Mouse (Mus musculus): ENCODE results near the gene Tnfaip3.

The Tnfaip3 gene

DNA sequence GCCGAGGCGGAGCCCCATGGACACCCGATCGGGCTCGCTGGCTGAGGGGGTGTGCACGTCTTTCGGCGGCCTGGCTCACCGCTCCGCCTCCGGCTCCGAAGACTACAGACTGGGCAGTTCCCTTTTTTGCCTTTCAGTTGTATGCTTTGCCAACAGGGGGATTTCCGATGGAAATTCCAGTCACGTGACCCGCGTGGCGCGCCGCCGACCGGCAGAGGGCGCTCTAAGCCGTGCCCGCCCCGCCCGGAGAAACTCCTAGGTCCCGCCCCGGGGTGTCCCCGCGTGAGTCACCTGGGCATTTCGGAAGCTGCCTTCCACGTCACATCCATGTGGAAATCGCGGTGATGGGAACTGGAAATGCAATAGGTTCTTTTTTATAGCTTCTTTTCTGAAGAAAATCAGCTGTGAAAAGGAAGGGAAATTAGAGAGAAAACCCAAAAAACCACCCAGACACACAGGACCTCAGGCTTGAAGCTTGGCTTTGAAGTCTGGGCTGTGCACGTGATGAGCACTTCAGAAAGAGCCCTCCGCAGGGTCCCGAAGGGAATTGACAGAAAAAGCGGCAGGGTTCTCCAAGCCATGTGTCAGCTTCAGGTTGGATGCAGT is at the start of gene Tnfaip3:
Tnfaip3 (minus strand) TSS at position 401 of the 606 bp plus-strand sequence.
- DNase-seq (ENCODE audit: low spot score) = peak; percentile 87

DNA sequence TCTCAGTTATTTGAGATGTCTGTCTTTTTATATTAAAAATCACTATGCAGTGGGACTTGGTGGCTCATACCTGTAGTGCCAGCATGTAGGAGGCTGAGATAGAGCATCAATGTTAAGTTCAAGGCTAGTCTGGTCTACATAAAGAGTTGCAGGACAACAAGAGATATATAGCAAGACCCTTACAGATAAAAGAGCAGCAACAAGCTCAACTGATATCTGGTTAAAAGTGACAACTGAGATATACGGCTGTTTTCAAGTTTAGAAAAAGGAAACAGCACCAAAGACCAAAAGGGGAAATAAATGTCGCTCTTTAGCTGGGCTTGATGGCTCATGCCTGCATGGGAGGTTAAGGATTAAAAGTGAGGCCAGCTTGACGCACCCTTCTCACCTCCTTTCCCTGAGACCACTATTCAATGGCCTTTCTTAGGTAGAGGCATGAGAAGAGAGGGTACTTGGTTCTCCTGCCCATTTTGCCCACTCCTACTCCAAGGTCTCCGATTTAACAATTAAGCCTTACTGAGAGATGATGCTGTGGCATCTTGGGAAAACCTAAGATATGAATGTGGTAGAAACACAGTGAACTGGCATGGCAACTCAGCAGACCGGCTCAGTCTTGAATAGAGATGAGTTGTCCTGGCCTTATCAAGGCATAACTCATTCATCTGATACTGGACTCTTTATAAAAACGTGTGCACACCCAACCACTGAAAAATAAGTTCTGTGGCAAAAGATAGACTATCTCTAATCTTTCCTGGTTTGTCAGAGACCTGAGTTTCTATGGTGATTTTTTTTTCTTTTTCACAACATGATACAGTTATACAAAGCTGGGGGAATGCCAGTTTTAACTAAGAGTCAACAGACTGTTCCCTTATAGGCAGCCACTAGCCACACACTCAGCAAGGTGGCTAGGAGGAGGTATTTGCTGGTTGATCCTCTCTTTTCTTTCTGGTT is 49.5 kb upstream of the Tnfaip3 start:
- no peak for DNase-seq (ENCODE audit: low spot score)

DNA sequence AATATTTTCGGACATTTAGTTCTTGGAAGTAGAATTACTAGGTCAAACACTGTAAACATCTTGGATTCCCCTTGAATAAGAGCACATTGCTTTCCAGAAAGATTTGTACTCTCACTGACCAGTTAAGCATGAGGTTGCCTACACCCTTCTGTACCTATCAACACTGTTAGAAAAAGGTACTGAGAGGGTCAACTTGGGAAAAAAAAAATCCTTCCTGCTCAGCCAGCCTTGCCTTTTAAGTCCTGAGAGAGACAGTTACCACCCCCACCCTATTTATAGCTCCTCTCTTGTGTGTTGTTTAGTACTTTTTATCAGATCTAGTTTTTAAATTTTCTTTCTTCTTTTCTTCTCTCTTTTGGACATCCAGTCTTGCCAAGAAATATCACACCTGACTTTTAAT is 48.2 kb upstream of the Tnfaip3 start:
- DNase-seq (ENCODE audit: low spot score) = no peak

DNA sequence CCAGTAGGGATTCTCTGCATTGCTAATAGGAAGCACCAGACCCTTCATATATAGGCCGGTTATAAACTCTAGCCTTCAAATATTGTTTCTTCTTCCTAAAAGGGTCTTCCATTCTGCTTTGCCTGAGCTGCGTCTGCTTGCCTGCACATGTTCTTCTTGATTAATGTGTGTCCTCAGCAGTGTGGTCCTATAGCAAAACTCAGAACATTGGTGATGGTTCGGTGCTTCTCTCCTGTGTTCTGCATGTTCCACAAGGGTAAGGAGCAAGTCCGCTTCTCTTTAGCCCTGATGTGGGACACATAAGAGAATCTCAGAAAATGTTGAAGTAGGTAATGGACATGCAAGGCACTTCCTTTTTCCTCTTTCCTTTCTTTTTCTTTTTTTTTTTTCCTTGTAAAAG is 47.8 kb upstream of the Tnfaip3 start:
- no peak for DNase-seq (ENCODE audit: low spot score)

DNA sequence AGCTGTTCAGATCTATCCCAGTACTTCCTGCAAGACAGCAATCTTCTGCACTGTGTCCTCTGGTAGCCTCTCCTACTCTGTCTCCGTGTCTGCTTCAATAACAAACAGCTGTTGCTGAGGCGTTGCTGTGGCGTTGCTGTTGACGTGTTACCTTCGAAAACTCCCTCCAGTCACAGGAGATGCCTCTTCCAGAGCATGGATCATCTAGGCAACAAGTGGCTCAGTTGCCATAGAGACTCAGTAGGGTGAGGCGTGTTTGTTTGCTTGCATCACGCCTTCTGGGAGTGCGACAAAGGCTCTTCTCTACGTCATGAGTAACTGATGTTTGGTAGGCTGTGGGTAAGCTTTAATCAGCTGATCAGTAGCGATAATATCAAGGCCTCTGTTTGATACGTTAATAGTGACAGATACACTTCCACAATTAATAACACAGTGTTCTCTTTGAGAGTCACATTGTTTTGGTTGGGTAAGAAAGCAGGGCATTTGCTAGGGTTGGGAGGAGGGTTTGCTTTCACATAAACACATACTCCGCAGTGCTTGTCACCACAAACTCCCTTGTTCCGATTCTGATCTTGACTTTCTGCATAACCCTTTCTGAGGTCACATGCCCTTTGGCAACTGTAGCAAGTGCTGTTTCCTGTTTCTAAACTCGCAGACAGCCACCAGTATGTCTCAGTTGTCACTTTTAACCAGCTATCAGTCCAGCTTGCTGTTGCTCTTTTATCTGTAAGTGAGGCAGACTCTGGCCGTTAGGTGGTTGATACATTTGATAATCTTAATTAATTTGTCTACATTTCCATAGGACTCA is 46.8 kb upstream of the Tnfaip3 start:
- DNase-seq (ENCODE audit: low spot score) = no peak

DNA sequence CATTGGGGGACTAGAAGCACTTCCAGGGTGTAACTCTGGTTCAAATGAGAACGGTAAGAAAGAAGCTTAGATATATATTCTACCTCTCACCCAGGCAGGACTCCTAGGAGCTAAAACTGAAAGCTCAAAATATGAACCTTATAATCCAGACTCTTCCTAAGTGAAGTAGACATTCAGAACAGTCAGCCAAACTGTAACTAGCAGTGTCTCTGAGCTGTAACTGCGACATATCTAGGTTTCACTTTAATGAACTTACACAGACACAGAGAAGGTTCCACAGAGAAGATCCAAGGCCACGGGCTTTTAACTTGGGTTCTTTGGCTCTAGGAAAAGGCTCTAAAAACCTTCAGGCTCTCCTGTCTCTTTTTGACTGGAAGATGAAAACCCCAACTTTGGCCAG is 45.7 kb upstream of the Tnfaip3 start:
- no peak for DNase-seq (ENCODE audit: low spot score)

DNA sequence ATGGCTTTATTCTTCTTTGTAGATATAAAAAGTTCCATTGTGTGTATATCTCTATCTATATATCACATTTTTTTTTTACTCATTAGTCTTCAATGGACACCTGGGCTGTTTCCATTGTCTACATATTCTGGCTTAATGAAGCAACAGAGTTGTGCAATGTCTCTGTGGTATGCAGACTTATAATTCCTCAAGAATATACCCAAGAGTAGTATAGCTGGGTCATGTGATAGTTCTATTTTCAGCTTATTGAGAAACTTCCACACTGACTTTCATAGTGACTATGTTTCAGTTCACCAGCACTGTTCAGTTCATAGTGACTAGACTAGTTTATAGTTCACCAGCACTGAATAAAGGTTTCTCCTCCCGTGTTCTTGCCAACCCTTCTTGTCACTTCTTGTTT is 38.1 kb upstream of the Tnfaip3 start:
- no peak for DNase-seq (ENCODE audit: low spot score)

DNA sequence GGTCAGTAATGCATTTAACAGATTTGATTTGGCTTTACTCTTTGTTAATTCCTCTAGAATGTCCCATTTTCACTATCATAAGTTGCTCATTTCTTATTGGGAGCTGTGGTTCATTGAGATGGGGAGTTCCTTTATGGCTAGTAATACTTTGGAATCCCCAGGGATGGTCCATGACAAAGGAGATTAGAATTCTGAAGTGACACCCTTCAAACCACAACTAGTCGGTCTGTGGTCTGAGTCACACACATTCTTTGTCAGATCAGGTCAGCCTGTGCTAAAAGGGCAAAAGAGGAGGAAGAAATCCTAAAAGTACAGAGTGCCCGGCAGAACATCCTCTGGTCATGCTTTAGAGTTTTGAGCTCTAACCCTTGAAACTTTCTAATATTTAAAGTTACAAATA is 30.5 kb upstream of the Tnfaip3 start:
- DNase-seq (ENCODE audit: low spot score) = no peak

DNA sequence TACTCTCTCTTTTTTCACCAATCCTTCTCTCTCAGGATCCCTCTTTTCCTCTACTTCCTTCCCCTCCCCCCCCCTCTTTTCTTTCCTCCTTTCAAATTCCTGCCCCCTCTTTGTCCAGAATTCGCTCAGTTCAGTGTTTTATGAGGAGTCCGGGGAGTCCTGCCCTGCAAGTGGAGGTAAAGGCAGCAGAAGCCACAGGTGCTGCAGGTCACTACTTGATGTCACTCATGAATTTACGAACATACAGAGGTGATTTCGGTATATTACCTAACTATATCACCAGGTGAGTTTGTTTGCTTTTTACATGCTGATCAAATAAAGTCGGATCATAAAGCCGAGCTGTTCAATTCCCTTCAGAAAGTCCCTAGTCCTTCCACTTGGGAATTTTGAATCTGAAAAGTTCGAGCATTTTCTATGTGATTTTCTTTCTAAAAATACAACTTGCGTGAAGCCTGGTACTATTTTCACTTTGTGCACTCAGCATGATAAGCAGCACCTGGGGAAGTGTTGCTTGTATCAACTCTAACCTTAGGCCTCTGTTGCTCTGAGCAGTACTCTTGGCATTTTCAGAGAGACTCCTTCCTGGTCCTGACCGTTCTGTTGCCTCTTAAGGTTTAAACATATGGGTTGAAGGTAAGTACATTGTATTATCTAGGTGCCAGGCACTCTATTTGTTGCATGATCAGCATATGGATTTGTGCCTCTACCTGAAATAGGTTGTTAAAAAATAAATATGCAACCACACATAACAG is 29.5 kb upstream of the Tnfaip3 start:
- no peak for DNase-seq (ENCODE audit: low spot score)

DNA sequence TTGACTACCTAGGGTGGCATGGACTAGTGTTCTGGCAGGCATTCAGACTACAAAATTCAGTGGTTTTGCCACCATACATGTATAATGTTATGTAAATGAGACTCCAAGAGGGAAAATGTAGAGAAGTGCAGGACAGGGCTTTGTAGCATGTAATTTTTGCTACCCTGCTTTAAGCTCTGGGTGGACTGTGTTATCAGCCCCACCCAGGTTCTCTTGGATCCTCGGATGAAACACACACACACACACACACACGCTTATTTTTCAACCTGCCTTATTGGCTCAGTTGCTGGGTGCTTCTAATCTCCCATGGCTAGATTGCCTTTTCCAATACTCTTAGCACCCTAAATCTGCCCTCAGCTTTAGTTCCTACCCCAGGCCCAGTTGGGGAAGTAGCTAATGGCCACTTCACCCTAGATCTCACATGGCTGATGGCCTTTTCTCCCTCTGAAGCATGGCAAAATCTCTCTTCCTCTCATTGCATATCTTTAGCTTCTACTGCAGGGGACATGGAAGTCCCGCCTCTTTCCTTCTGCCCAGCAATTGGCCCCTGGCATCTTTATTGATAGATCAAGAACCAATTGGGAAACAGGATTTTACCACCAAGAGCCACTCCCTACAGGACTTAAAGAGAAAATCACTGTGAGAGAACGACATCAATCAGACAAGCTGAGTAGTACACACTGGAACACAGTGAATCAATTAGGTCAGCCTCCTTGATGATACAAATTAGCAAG is 28.2 kb upstream of the Tnfaip3 start:
- no peak for DNase-seq (ENCODE audit: low spot score)

DNA sequence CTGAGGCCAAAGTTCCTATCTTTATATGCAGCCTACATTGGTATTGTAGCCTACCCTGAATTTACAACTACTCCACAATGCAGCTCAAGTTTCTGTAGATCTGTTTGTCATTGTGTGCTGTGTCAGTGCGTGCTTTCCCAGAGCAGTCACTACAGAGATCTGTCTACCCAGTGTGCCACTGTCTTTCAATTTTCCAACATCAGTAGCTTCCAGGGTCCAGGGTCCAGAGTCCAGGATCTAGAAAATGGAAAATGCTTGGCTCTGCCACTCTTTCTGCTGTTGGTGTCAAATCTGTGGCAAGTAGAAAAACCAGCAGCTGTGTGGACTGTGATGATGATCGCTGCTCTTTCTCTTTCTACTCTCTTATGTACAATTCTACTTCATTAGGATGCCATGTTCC is 24.7 kb upstream of the Tnfaip3 start:
- no peak for DNase-seq (ENCODE audit: low spot score)

DNA sequence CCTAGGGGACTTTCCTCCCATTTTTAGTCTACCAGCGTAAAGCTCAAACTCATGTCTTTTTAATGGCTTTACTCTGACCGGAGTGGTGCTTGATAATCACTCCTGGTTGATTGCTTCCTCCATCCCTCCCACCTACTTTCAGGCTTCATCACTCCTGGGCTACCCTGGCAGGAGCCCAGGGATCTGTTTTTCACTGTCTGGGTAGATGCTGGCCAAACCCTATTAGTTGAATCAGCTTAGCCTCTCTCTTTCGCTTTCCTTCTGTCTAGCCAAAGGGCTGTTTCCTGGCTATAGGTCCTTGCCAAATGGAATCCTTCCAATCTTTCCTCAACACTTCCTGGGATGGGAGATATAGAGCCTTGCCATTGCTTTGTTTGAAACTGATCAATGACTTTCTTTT is 19.3 kb upstream of the Tnfaip3 start:
- DNase-seq (ENCODE audit: low spot score) = no peak

DNA sequence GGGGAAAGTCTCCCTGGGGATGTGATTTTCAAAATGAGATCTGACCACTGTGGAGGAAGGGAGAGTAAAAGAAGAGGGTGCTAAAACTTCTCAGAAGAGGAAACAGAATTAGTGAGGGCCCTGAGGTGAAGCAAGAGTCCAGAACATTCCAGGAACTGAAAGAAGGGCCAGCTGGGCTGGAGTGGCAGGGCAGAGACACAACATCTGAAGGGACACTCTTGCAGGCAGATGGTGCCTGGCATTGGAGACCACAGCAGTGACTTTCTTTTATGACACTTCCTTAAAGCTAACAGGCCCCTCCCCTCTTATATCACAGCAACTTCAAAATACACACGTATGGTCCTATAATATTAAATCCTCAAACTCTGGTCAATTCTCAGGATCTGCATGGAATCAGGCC is 18.2 kb upstream of the Tnfaip3 start:
- no peak for DNase-seq (ENCODE audit: low spot score)

DNA sequence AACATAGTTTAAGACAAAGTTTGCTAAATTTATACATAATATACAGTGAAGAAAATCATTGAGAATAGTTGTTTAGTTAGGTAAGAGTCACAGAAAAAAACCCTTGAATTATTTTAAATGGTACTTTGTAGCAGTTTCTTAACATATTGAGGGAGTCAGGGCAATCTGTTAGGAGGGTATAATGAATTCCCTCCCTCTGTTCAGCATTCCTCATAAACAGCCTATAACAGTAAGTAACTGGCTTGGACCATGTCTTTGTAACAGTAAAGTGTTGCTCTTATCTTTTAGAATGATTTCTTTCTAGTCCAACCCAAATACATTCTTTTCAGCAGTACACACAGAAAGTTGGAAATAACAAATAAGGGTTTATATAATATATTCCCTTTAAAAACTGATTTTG is 16.4 kb upstream of the Tnfaip3 start:
- DNase-seq (ENCODE audit: low spot score) = no peak

DNA sequence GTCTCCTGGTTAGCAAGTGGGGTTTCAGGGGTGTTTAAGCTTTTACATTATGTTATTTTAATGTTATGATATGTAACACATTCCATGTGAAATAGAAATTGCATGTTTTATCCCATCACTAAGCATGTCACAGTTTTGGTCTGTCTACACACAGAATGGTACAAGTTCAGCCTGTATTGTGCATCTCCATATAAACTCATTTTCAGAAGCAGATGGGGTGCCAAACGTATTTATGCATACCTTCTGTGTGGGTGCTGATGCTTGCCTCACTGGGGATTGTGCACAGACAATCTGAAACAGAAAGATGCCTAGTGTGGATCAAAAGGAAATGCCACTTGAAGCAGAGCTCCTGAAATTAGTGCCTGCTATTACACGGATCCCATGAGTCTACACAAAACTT is 15.2 kb upstream of the Tnfaip3 start:
- no peak for DNase-seq (ENCODE audit: low spot score)

DNA sequence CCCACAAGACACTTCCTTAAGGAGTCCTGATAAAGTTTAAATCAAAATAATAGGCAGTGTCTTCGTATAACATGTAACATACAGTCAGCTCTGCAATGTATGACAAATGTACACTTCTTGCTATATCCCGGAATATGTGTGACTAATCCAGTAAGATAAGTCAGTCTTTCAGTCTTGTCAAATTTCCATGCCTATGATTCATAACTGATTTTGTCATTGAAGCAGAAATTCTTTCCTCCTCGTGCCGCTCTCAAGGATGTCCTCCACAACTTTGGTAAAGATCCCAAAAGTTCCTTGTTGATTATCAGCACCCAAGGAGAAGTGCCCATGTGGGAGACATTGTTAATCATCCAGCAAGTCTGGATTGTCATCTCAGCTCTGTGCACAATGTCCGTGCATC is 11.3 kb upstream of the Tnfaip3 start:
- no peak for DNase-seq (ENCODE audit: low spot score)

DNA sequence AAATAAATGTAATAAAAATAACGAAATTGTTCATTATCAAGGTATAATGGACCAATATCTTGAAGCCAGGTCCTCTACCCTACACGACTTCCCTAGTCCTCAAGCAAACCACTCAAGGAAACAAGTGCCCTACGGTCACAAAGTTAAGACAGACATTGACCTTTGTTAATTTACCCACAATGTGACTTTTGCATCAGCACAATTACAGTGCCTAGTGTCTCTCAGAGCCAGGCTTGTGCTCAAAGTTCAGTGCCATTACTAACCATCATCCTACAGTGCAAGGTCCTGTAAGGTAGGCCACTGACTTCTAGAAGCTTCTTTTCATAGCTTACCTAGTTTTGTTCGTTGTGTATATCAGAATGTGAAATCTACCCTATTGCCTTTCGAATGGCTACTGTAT is 8.9 kb upstream of the Tnfaip3 start:
- DNase-seq (ENCODE audit: low spot score) = no peak

DNA sequence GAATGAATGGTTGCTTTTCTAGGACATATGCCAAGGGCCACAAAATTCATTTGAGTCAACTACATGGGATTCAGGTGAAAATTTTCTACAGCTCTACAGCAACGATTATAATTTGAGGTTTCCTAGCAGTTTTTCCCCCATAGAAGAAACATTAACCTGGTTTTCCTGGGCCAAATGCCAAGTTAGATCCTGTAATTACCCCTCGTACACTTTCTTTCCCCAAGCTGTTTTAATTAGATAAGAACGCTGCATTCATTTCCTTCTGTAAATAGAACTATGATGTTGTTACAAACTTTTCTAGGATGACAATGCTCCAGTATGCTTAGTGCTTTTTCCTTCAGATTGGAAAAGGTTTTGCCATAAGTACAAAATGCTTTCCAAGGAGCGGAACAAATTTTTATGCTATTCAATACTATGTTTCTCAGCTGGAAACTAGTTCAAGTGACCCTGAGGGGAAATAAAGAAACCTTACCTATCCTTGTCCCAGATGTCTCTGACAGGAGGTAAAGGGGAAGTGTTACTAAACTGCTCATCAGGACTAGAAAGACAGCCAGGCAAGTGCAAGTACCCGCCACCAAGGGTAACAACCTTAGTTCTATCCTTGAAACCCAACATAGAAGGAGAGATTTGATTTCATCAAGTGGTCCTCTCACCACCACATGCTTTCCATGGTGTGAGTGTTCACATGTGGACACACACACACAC is 8.3 kb upstream of the Tnfaip3 start:
- DNase-seq (ENCODE audit: low spot score) = no peak

DNA sequence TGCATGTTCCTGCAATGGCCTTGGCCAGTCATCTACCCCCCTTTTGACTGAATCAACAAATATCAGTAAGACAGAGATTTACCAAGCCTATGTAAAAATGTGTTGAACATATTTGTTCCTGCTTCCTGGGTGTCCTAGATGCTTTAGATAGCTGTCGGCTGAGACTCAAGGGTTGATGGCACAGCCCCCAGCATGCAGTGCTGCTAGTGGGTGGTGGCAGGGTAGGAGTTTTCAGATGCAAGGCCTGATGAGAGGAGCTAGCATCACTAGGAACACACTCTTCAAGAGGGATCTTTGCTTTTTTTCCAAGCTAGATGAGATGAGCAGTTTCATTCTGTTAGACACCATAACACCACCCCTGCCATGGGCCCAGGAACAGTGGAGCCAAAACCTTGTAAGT is 6.8 kb upstream of the Tnfaip3 start:
- no peak for DNase-seq (ENCODE audit: low spot score)

DNA sequence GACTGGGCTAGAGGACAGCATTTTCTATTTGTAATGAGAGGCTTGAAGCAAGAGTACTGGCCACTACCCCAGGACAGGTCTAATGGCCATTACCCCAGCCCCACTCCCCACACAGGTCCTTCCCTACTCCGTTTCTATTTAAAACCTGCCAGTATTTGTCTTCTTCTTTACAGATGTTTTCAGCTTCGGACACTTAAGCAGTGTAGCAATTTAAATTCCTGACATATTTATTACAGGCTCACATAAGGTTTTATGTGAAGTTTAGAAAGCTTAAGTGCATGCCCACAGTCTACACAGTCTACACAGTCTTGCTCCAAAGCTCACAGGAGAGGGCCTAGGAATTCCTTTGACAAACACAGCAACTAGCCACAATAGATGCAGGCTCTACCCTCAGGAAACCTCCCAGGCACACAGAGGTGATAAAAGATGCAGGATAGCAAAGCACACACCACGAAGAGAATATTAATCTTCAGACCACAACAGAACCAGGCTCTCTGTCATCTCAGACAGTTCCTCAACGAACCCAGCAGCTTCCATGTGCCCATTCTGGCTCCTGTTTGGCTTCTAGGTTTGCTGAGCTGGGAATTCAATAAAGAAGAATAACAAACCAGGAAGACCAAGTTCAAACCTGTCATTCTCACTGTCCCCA is 1.5 kb upstream of the Tnfaip3 start:
- no peak for DNase-seq (ENCODE audit: low spot score)
